Mouse (Mus musculus): ENCODE results near the gene Mtus2.

The Mtus2 gene

GRCm38 (mm10) chr5:147958552-147958951 is 1.4 kb downstream of the Mtus2 start:
- no peak for DNase-seq

DNA sequence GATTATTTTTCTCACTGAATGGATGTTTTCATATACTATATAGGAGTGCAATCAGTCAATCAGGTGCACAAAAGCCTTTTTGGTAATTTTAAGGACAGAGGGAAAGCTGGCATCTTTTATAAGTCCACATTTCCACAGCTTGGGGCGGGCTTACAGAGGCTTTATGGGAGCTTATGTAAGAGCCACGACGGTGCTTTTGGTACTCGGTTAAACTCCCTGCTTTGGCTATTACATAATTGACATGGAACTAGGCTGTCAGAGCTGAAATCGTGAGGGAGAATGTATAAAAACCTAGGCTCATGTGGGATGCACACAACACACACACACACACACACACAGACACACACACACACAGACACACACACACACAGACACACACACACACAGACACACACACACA is 2.0 kb downstream of the Mtus2 start:
- DNase-seq = peak; percentile 18

DNA sequence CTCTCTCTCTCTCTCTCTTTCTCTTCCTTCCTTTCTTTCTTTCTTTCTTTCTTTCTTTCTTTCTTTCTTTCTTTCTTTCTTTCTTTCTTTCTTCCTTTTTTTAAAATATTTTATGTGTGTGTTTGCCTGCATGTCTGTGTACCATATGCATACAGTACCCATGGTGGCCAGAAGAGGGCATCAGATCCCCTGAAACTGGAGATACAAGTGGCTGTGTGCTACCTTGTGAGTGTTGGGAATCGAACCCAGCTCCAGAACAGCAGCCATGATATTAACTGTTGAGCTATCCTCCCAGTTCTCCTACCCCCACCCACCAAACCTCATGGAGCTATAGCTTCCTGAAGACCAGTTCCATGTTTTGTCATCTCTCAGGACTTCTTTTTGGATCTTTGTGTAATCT is 3.7 kb downstream of the Mtus2 start:
- DNase-seq = no peak

DNA sequence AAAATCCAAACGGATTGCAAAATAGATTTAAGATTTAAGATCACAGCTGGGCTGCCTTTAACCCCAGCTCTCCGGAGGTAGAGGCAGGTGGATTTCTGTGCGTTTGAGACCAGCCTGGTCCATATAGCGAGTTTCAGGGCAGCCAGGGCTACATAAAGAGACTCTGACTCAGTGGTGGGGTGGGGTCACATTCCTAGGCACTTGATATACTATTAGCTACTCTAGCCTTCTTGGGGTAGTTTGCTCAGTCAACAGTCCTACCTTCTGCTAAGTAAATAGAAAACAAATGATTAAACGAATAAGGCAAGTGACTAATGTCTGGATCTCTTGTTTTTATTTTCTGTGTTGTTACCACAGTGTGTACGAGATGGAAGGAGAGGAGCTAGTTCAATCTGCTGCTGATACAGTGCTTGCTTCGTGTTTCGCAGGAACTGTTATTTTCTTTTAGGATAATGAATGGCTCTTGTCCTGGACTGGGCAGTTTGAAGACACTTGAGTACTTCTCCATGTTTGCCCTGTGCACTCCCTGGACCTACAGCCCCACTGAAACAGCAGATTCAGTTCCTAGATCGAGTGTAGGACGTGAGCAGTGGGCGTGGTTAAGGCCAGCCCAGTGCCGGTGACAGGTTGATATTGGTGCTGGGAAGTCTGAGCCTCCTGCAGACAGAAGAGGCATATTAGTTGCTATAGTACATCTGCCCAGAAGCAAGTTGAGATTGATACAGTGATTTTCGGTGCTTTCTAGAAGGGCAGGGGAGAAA is 6.9 kb downstream of the Mtus2 start:
- DNase-seq = peak; percentile 56

DNA sequence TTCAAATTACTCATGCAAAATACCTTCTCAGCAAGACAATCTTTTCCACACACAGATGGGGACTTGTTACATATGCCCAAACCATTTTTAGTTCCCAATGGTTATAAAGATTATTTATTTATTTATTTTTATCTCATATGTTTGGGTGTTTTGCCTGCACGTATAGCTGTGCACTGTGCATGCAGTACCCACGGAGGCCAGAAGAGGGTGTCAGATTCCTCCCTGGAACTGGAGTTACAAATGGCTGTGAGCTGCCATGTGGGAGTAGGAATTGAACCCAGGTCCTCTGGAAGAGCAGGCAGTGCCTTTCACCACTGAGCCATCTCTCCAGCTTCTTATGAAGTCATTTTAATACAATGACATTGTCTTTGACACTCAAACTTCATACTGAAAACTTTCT is 7.7 kb downstream of the Mtus2 start:
- peak; percentile 35 for DNase-seq

DNA sequence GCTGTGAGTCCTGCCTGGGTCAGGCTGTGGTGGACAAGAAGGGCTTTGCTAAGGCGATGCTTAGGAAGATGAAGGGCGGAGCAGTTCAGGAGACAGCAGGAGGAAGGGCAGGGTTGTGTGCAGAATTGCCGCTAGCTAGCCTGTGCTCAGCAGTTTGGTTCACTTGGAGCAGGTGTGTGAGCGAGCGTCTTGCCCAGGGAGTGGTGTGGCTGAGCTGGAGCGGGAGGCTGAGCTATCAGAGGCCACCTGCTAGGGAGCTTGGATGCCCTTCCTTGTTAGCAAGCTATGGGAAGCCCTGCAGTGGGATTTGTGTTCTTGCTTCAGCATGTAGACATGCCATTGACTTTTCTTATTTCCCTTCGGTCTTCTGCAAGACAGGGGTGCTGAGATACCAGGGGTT is 9.5 kb downstream of the Mtus2 start:
- DNase-seq = no peak

DNA sequence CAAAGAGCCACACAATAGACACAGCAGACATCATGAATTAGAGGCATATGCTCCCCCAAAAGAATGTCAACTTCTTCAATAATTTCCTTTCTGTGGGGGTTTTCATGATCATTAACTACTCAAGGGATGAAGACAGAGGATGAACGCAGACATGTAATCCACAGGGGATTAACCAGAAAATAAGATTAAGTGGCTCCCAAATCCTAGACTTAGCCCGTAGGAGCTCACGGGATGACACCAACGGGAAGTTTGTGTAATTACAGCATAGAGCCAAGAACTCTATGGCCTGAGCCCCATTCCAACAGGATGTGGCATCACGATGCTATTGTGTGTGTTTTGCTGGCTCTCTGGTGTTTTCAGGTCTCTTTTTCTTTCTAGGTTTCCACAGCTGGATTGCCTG is 12.4 kb downstream of the Mtus2 start:
- no peak for DNase-seq

GRCm38 (mm10) chr5:147976001-147976400 is 18.9 kb downstream of the Mtus2 start:
- DNase-seq = no peak

DNA sequence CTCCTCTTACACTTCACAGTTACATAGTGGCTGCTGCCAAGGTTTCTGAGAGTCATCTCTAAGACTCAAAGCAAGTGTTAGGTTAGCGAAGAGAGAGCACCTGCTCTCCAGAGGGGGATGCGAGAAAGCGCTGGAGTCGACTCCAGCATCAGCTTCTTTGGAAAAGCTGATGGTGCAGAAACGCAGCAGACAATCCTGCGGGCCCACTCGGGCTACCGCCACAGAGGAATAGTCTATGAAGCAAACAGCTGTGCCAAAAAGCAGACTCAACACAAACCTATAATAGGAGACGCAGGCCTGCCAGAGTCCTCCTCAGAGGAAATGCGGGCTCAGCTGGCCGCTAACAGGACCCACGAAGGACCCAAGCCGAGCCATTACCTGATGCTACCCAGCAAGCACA is 23.5 kb downstream of the Mtus2 start:
- no peak for DNase-seq

- no peak for DNase-seq
These were observed 33.2 kb downstream of the Mtus2 start for GRCm38 (mm10) chr5:147990289-147990688.

DNA sequence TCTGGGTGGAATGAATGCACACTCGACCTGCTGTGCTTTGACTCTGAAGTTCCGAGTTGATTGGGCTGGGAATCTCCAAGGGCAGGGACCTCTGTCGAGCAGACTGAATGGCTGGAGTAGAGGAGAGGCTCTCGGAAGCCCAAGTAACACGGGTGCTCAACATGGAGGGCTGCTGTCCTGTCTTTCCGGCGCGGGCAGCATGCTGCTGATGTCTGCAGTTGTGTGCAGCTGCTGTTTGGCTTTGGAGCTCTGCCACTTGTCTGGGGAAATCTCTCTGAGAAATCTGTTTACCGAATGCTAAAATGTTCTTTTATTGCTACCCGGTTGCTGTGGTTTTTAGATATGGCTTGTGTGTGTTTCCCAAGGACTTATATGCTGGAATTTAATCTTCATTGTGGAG is 33.7 kb downstream of the Mtus2 start:
- DNase-seq = no peak

DNA sequence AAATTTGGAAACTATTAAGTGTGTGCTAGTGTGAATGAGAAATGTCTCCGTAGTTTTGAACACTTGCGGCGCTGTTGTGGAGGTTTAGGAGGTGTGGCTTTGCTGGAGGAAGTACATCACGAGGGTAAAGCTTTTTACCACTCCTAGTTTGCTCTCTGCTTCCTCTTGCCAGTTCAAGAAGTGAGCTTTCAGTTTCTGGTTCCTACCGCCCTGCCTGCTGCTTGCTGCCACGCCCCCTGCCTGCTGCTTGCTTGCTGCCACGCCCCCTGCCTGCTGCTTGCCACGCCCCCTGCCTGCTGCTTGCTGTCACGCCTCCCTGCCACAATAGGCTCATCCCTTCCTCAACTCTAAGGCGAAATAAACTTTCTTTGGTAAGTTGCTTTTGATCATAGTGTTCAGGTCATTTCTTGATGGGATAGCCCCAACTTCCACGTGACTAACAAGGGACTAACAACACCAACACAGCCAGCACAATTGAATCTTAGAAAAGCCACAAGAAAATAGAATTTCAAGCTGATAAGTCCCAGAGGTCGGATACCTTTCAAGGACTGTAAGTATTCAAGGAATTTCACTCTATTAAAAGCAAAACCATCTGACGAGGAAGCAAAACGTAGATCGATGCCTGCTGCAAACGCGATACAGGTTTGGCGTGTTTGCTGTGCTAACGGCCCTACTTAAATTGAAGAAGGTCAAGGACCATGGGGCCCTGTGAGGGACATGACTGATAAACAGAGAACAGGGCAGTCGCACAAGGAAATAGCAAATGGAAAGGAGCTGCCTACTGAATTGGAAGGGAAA is 35.7 kb downstream of the Mtus2 start:
- DNase-seq = peak; percentile 90

DNA sequence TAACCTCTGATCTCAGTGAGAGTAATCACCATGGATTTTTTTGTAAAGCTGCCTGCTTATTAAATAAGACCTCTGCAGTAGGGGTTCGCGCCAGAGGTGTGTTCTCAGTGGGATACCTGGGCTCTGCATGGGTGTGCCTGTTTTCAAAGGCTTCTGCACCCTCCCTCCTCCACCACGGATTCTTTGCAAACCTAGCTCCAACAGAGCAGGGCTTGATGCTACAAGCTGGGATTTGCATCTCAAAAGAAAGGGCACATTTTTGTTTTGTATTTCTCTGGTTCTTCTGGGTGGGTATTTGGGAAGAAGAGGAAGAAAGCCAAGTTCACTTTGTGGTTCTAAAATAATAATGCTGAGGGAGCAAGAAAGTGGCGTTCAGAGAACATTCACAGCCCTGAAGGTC is 48.1 kb downstream of the Mtus2 start:
- DNase-seq = no peak

- no peak for DNase-seq
These were observed 55.0 kb downstream of the Mtus2 start for GRCm38 (mm10) chr5:148012156-148012555.

- no peak for DNase-seq
These were observed 57.2 kb downstream of the Mtus2 start for GRCm38 (mm10) chr5:148014133-148014854.

DNA sequence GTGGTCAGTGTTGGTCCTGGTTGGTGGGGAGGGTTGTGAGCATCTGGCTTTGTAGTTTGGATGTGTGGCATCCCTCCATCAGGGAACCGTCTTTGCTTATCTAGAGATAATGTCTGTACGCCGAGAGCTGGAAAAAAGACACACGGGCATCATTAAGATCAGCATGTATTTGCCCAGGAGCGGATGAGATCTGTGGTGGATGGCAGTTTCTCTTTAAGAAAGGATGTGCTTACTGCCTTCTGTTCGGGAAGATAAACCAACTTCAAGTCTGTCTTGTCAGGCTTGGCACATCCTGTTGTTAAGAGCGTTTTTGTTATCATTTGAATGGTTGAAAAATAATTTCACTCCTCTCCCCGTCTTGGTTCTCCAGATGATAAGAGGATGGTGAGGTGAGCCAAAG is 58.3 kb downstream of the Mtus2 start:
- no peak for DNase-seq

GRCm38 (mm10) chr5:148017371-148017770 is 60.3 kb downstream of the Mtus2 start:
- DNase-seq = no peak

DNA sequence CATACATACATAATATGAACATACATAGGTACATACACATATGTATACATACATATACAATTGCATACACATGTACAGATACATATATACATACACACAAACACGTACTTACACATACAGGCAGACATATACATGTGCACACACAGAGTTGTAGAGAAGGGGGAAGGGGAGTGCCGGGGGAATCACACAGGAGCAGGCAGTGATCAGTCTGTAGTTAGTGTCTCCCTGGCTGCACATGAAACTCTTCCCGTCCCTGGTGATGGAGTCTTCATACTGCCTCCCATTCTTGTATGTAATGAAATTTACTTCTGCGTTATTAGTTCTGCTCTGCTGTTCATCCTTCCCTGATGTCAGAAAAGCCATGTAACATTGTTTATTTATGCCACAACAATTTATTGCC is 65.7 kb downstream of the Mtus2 start:
- no peak for DNase-seq

DNA sequence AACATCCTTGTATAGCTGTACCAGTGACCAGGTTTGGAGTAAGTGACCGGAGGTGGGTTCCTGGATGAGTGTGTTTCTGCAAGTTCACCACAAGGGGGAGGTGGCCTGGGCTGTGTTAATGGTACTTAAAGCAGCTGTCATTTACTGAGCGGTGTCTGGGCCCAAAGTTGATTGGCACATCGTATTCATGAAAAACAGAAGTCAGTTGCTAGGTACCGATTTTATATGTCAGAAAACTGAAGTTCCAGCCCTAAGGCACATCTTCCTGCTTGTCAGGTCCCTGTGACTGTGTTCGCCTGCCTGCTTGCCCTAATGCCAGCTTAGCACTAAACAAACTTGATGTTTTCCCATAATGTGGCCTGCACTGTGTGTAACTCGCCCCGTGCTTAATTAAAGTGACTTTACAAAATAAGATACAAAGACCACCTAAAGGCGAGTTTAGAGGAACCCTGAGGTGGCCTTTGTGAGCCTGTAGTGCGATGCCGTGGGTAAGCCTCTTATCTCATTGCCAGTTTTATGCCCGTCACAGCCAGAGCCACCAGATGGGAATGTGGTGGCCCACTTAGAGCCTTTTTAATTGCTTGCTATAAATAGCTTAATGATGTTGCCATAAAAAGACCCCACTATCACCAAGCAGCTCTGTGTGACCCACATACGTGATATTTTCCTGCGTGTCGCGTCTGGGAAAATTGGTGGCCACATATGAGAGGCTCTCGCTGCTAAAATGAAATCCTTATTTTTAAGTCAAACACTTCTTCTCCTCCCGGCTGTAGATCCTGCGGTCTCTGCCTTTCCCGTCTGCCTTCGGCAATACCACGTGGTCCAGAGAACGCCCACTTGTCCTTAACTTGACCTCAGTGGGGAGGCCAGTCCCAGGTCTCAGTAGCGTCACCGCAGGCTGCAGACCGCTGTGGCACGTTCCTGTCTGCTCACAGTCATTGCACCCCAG is 69.6 kb downstream of the Mtus2 start:
- no peak for DNase-seq

- DNase-seq = no peak
These were observed 70.9 kb downstream of the Mtus2 start for GRCm38 (mm10) chr5:148027985-148028384.

DNA sequence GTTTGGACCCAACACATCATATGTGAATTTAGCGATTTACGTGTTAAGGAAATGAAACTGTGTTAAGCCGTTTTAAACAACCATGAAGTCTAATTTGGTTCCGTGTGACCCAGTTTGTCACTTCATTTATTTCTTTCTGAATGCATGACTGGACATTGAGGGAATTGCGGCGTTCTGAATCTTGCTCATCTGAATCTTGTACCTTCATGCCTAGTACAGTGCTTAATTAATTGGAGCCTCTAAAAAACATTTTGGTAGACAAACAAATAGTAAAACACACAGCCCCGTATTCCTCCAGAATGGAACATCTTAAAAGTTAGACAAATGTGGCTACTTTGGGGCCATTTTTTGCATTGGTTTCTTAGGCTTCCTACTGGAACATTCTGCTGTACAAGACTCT is 84.5 kb downstream of the Mtus2 start:
- no peak for DNase-seq

GRCm38 (mm10) chr5:148048200-148048599 is 91.1 kb downstream of the Mtus2 start:
- no peak for DNase-seq

- no peak for DNase-seq
These were observed 92.2 kb downstream of the Mtus2 start for GRCm38 (mm10) chr5:148049304-148049703.
